Mouse (Mus musculus) heart, embryonic 16.5 days (tissue): ENCODE measurements around the gene Spz1. TPM values are rescaled to one million over a fixed set of nuclear protein-coding genes. Genes with fewer than 3 reads are reported as not detected.

Source experiments
- polyA plus RNA-seq: library from polyadenylated mRNA; unstranded; fragments of >200 nt; fragmentation: Nextera tagmentation; extraction: Ambion mirVana; gene quantifications from 2 replicates; pipeline ENCODE4 v1.2.1, GENCODE M21; 2015

The Spz1 gene
- polyA plus RNA-seq, 1 experiment from 2014 or later, result not detected

Other genes with a start within 250 kb of the Spz1 start
- 10.7 and 11.8 TPM in 2 replicates for gene Dhfr, start 221.4 kb downstream of the Spz1 start, polyA plus RNA-seq
- 14.2 and 14.5 TPM in 2 replicates for gene Msh3, start 221.2 kb downstream of the Spz1 start, polyA plus RNA-seq
- 0.12 and 0.16 TPM in 2 replicates for gene Ankrd34b, start 150.3 kb downstream of the Spz1 start, polyA plus RNA-seq
- not detected in 2 replicates for gene Fam151b, start 92.2 kb downstream of the Spz1 start, polyA plus RNA-seq
- 7.0 and 7.5 TPM in 2 replicates for gene Zfyve16, start 45.3 kb downstream of the Spz1 start, polyA plus RNA-seq
- gene Serinc5, start 34.9 kb upstream of the Spz1 start, polyA plus RNA-seq, result 11.0 and 13.6 TPM in 2 replicates
- gene Thbs4, start 218.6 kb upstream of the Spz1 start, polyA plus RNA-seq, result 33.5 and 37.5 TPM in 2 replicates